Mouse (Mus musculus): ENCODE measurements around the gene Gm49373. TPM values are rescaled to one million over a fixed set of nuclear protein-coding genes. Genes with fewer than 3 reads are reported as not detected.

Gene Gm49373
- total and polyA plus RNA-seq, 3 experiments, result 0.27 to 0.30 TPM; not detected in 1

- peaks cover 2% of the 10 kb centered on the region; the same call in 1 of the 2 replicates for H3K4me1 ChIP-seq (ENCODE audit: control insufficient read depth, insufficient read depth, low read length)
- 56% methylated on average over 8 of the region's 8 CpGs for WGBS
Measured at GRCm38 (mm10) chr9:21097793-21098192, 24.9 kb upstream of the Gm49373 start.

GRCm38 (mm10) chr9:21095958-21096357 is 23.1 kb upstream of the Gm49373 start:
- intact Hi-C loops (cut with DNase I), result no loop called here
- Histone ChIP-seq H3K79me2 (replicated peaks; ENCODE audit: control insufficient read depth, insufficient read depth, low read length) (no peaks in the 10 kb centered on the region), H3K9ac (ENCODE audit: low read depth, low read length) (no peak overlapping the region), H3K4me3 (no peak overlapping the region), H3K36me3 (ENCODE audit: control insufficient read depth, insufficient read depth, low read length) (no peaks in the 10 kb centered on the region), H3K27ac (no peak overlapping the region), H3K27me3 (ENCODE audit: control insufficient read depth, insufficient read depth, low read length) (no peaks in the 10 kb centered on the region), H3K4me1 (ENCODE audit: control insufficient read depth, insufficient read depth, low read length) (peaks cover 4% of the 10 kb centered on the region)
- 90% methylated on average over 4 of the region's 4 CpGs for WGBS
- no peak for DNase-seq
- TF ChIP-seq CTCF (IDR thresholded peaks at IDR 0.05) (no peak), POLR2A (IDR thresholded peaks at IDR 0.05; ENCODE audit: insufficient read depth, low read depth, low read length) (no peak), EP300 (IDR thresholded peaks at IDR 0.05; ENCODE audit: insufficient read depth, low read depth, low read length) (no peak)

More at GRCm38 (mm10) chr9:21097793-21098192, 24.9 kb upstream of the Gm49373 start:
- no peaks in the 10 kb centered on the region for H3K79me2 ChIP-seq (replicated peaks; ENCODE audit: control insufficient read depth, insufficient read depth, low read length)
- H3K36me3 ChIP-seq (ENCODE audit: control insufficient read depth, insufficient read depth, low read length), result no peaks in the 10 kb centered on the region
- DNase-seq, result no peak
- no peak overlapping the region for H3K9ac ChIP-seq (ENCODE audit: low read depth, low read length)
- intact Hi-C loops (cut with DNase I), result no loop called here
- no peak overlapping the region for H3K27ac ChIP-seq
- H3K4me3 ChIP-seq, result no peak overlapping the region
- no peaks in the 10 kb centered on the region for H3K27me3 ChIP-seq (ENCODE audit: control insufficient read depth, insufficient read depth, low read length)
- no peak for TF ChIP-seq CTCF (IDR thresholded peaks at IDR 0.05)
- no peak for TF ChIP-seq POLR2A (IDR thresholded peaks at IDR 0.05; ENCODE audit: insufficient read depth, low read depth, low read length)
- TF ChIP-seq EP300 (IDR thresholded peaks at IDR 0.05; ENCODE audit: insufficient read depth, low read depth, low read length), result no peak

- Histone ChIP-seq H3K27ac (no peak overlapping the region), H3K4me1 (ENCODE audit: control insufficient read depth, insufficient read depth, low read length) (peaks cover 9% of the 10 kb centered on the region), H3K79me2 (replicated peaks; ENCODE audit: control insufficient read depth, insufficient read depth, low read length) (peaks cover 3% of the 10 kb centered on the region; the same call in 1 of the 2 replicates), H3K27me3 (ENCODE audit: control insufficient read depth, insufficient read depth, low read length) (no peaks in the 10 kb centered on the region), H3K9ac (ENCODE audit: low read depth, low read length) (no peak overlapping the region), H3K4me3 (no peak overlapping the region), H3K36me3 (ENCODE audit: control insufficient read depth, insufficient read depth, low read length) (no peaks in the 10 kb centered on the region)
- intact Hi-C loops (cut with DNase I), result loop anchor here (2.0 to 5.0 kb wide), 2 partner anchors 39 to 61 kb away; partner anchors contain the start of gene Icam5
- no peak for DNase-seq
- TF ChIP-seq CTCF (IDR thresholded peaks at IDR 0.05), result no peak
- TF ChIP-seq EP300 (IDR thresholded peaks at IDR 0.05; ENCODE audit: insufficient read depth, low read depth, low read length), result no peak
- TF ChIP-seq POLR2A (IDR thresholded peaks at IDR 0.05; ENCODE audit: insufficient read depth, low read depth, low read length), result no peak
- 93% methylated on average over 9 of the region's 9 CpGs for WGBS
Measured at GRCm38 (mm10) chr9:21093423-21093822, 20.5 kb upstream of the Gm49373 start.

- WGBS, result under 1% methylated on average over 54 of the region's 54 CpGs
- Histone ChIP-seq H3K27me3 (ENCODE audit: control insufficient read depth, insufficient read depth, low read length) (no peaks in the 10 kb centered on the region), H3K79me2 (replicated peaks; ENCODE audit: control insufficient read depth, insufficient read depth, low read length) (peaks cover 5% of the 10 kb centered on the region; the same call in 1 of the 2 replicates)
Measured at GRCm38 (mm10) chr9:21091707-21092320, 18.9 kb upstream of the Gm49373 start, which contains the start of the genes Gm38431 and Raver1. Gm38431 (minus strand) TSS chr9:21091997. Raver1 (minus strand) TSS chr9:21092008.

GRCm38 (mm10) chr9:21090972-21091706 is 18.2 kb upstream of the Gm49373 start:
- WGBS, result 2% methylated on average over 24 of the region's 24 CpGs
- Histone ChIP-seq H3K27ac (peak overlapping the region; percentile 94), H3K4me3 (peak overlapping the region; percentile 62), H3K27me3 (ENCODE audit: control insufficient read depth, insufficient read depth, low read length) (no peaks in the 10 kb centered on the region), H3K79me2 (replicated peaks; ENCODE audit: control insufficient read depth, insufficient read depth, low read length) (peaks cover 5% of the 10 kb centered on the region; the same call in 1 of the 2 replicates), H3K4me1 (ENCODE audit: control insufficient read depth, insufficient read depth, low read length) (peaks cover 7% of the 10 kb centered on the region), H3K9ac (ENCODE audit: low read depth, low read length) (peak overlapping the region; percentile 81), H3K36me3 (ENCODE audit: control insufficient read depth, insufficient read depth, low read length) (no peaks in the 10 kb centered on the region)
- TF ChIP-seq POLR2A (IDR thresholded peaks at IDR 0.05; ENCODE audit: insufficient read depth, low read depth, low read length) (no peak), CTCF (IDR thresholded peaks at IDR 0.05) (no peak), EP300 (IDR thresholded peaks at IDR 0.05; ENCODE audit: insufficient read depth, low read depth, low read length) (no peak)
- intact Hi-C loops (cut with DNase I), result loop anchor here (5.0 kb wide), 1 partner anchor 59 kb away; the partner anchor contains the start of gene Icam5
- DNase-seq, result no peak

More at GRCm38 (mm10) chr9:21091707-21092320, 18.9 kb upstream of the Gm49373 start, which contains the start of the genes Gm38431 and Raver1:
- TF ChIP-seq EP300 (IDR thresholded peaks at IDR 0.05; ENCODE audit: insufficient read depth, low read depth, low read length) (no peak), POLR2A (IDR thresholded peaks at IDR 0.05; ENCODE audit: insufficient read depth, low read depth, low read length) (peak; percentile 88)
- Histone ChIP-seq H3K4me3 (peak within 1 kb of the TSS; percentile 62), H3K27ac (peak within 1 kb of the TSS; percentile 94), H3K4me1 (ENCODE audit: control insufficient read depth, insufficient read depth, low read length) (peaks cover 7% of the 10 kb centered on the region), H3K9ac (ENCODE audit: low read depth, low read length) (peak within 1 kb of the TSS; percentile 81), H3K36me3 (ENCODE audit: control insufficient read depth, insufficient read depth, low read length) (no peaks in the 10 kb centered on the region)
- peak; percentile 96 to 98 for DNase-seq
- intact Hi-C loops (cut with DNase I), result loop anchor here (2.0 to 5.0 kb wide), 2 partner anchors 41 to 60 kb away; partner anchors contain the start of gene Icam5

Data from heart, adult 2 months (tissue).